Mouse (Mus musculus): ENCODE data around the gene Rai1.

DNA sequence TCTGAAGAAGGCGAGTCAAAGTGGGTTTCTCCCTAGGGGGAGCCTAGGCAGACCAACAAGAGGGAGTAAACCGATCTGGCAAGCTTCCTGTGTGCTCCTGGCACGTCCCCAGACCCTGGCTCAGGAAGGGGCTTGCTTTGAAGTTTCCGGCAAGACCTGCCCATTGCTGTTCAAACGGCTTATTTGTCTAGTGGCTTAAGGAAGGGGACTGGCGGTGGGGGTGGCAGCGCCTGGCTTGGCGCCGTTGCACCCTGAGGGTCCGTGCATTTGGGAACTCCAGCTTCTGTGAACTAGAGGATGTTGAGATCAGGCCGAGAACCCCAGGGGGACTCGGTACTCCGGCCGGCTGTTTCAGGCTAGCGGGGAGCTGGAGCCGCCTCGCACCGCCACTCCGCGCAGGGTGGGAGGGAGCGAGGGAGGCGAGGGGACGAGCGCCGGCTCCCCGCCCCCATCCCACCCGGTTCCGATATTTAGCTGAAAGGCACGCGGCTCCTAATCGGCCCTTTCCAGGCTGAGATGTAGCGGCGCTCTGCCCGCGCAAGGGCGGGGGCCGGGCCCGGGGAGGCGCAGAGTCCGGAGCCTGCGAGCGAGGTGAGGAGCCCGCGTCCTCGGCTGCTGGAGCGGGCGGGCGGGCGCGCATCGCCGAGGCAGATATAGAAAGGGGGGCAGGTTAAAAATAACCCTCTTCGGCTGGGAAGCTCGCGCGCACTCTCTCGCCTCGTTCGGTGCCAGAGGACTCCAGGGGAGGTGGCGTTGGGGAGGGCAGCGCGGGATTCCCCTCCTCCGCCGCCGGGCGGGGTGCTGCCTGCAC is 70.8 kb downstream of the Rai1 start:
- TF ChIP-seq CTCF (IDR thresholded peaks at IDR 0.05; ENCODE audit: control insufficient read depth, insufficient read depth, insufficient replicate concordance, low read depth, low read length), result no peak
- TF ChIP-seq POLR2A (IDR thresholded peaks at IDR 0.05; ENCODE audit: control insufficient read depth, low read depth, low read length), result no peak
